Comparison of ENCODE assay signal across 23 mouse cellular contexts in genomic region chr9:116208169-116208904, GRCm38 (mm10). TPM values are rescaled to one million over a fixed set of nuclear protein-coding genes. Genes with fewer than 3 reads are reported as not detected.
A peak's percentile ranks its signal among the peaks of the same experiment; 100 is the strongest.
DNase-seq lines count a peak whose midpoint lies in the region; ATAC-seq and TF ChIP-seq lines count a peak whose summit lies in the region.
"Had no signal": no experiment of that assay in that cellular context is flagged by ENCODE, and none has a peak within 500 bp of the region (broad histone marks: within the 10 kb centered on the region; RNA-seq: fewer than 3 reads in every experiment).

No protein-coding gene starts in this region.

- no peaks in the 10 kb centered on the region for H3K36me3 ChIP-seq in kidney, postnatal 0 days (ENCODE audit: insufficient read depth, low read length)
- H3K36me3 ChIP-seq in limb, embryonic 13.5 days, result no peaks in the 10 kb centered on the region
- H3K36me3 ChIP-seq: G1E; heart, embryonic 13.5 days; hindbrain, embryonic 13.5 days; midbrain, embryonic 13.5 days; neural tube, embryonic 13.5 days had no signal

- WGBS in kidney, postnatal 0 days, result 65% methylated on average over 16 of the region's 16 CpGs
- 89% methylated on average over 16 of the region's 16 CpGs for WGBS in limb, embryonic 13.5 days

- DNase-seq in kidney, postnatal 0 days (ENCODE audit: low spot score), result no peak
- DNase-seq in kidney, adult 8-10 months, result no peak
- DNase-seq in CD4-positive, CD25-positive, alpha-beta regulatory T cell, adult 2 months (ENCODE audit: low read depth, low spot score), result peak; percentile 56
- DNase-seq in right cerebral cortex, postnatal 14 days, result no peak
- DNase-seq in cerebellum, postnatal 10 days, result no peak
- DNase-seq in cerebellum, adult 18-20 months, result no peak
- DNase-seq: adrenal gland, postnatal 36 days; B cell, adult 2 months; cerebellum, adult 2 months; heart, adult 11 months; kidney, adult 9 months; liver; lung, postnatal 10 days; right cerebral cortex, adult 18-20 months; thymus, adult 18-20 months had no signal

- ATAC-seq in kidney, postnatal 0 days (replicated peaks; ENCODE audit: low FRiP score, low read depth), result peak; percentile 43
- ATAC-seq in activated CD4-positive, CD25-positive, alpha-beta regulatory T cell, adult 4 months, result peak; percentile 28
- no peak for ATAC-seq in limb, embryonic 13.5 days (ENCODE audit: low FRiP score, low read depth)
- ATAC-seq: forebrain, embryonic 13.5 days; midbrain, embryonic 13.5 days had no signal

- no peak overlapping the region for H3K4me3 ChIP-seq in kidney, postnatal 0 days (replicated peaks; ENCODE audit: low read depth, low read length)
- no peak overlapping the region for H3K4me3 ChIP-seq in limb, embryonic 13.5 days
- H3K4me3 ChIP-seq: forebrain, embryonic 13.5 days; heart, embryonic 13.5 days; hindbrain, embryonic 13.5 days; midbrain, embryonic 13.5 days; neural tube, embryonic 13.5 days had no signal

- H3K9me3 ChIP-seq in kidney, postnatal 0 days (replicated peaks; ENCODE audit: low read length), result no peaks in the 10 kb centered on the region
- H3K9me3 ChIP-seq in limb, embryonic 13.5 days, result 0 out of 2 replicates have a peak, but pooled peaks cover 5% of the 10 kb centered on the region
- H3K9me3 ChIP-seq: forebrain, embryonic 13.5 days; heart, embryonic 13.5 days; hindbrain, embryonic 13.5 days; midbrain, embryonic 13.5 days; neural tube, embryonic 13.5 days had no signal

- H3K27me3 ChIP-seq in kidney, postnatal 0 days (ENCODE audit: insufficient read depth, low read length), result no peaks in the 10 kb centered on the region
- H3K27me3 ChIP-seq in limb, embryonic 13.5 days, result peaks cover 3% of the 10 kb centered on the region; the same call in 1 of the 2 replicates
- H3K27me3 ChIP-seq: forebrain, embryonic 13.5 days; heart, embryonic 13.5 days; hindbrain, embryonic 13.5 days; midbrain, embryonic 13.5 days; neural tube, embryonic 13.5 days had no signal

- TF ChIP-seq CTCF in kidney, postnatal 0 days (IDR thresholded peaks at IDR 0.05; ENCODE audit: low read depth), result no peak

- no peak overlapping the region for H3K9ac ChIP-seq in kidney, postnatal 0 days (ENCODE audit: low read depth, low read length)
- no peak overlapping the region for H3K9ac ChIP-seq in limb, embryonic 13.5 days
- H3K9ac ChIP-seq: forebrain, embryonic 13.5 days; heart, embryonic 13.5 days; hindbrain, embryonic 13.5 days; midbrain, embryonic 13.5 days; neural tube, embryonic 13.5 days had no signal

- H3K27ac ChIP-seq in kidney, postnatal 0 days, result no peak overlapping the region
- peak overlapping the region; percentile 52; the same call in 1 of the 2 replicates for H3K27ac ChIP-seq in limb, embryonic 13.5 days
- H3K27ac ChIP-seq: forebrain, embryonic 13.5 days; heart, embryonic 13.5 days; hindbrain, embryonic 13.5 days; midbrain, embryonic 13.5 days; neural tube, embryonic 13.5 days had no signal

- peaks cover 4% of the 10 kb centered on the region; the same call in 1 of the 2 replicates for H3K4me1 ChIP-seq in kidney, postnatal 0 days (replicated peaks; ENCODE audit: insufficient read depth, low read length)
- peaks cover 54% of the 10 kb centered on the region for H3K4me1 ChIP-seq in limb, embryonic 13.5 days

- H3K4me2 ChIP-seq in kidney, postnatal 0 days (ENCODE audit: low read length), result no peak overlapping the region
- H3K4me2 ChIP-seq in limb, embryonic 13.5 days (replicated peaks), result no peak overlapping the region
- H3K4me2 ChIP-seq: forebrain, embryonic 13.5 days; heart, embryonic 13.5 days; hindbrain, embryonic 13.5 days; midbrain, embryonic 13.5 days; neural tube, embryonic 13.5 days had no signal

RNA-seq across cellular contexts. Expression of gene Tgfbr2, which starts 33.2 kb away (rescaled TPM):
- polyA plus RNA-seq in kidney, postnatal 0 days (2015; fragmentation: Nextera tagmentation; extraction: Ambion mirVana), result 31.0 and 31.2 TPM in 2 replicates
- 10 to 100 TPM; 22.9 to 28.0 TPM for polyA plus RNA-seq in activated CD4-positive, CD25-positive, alpha-beta regulatory T cell, adult 4 months (2017; shearing (Covaris generic))
- 39.5 and 43.1 TPM in 2 replicates for polyA plus RNA-seq in limb, embryonic 13.5 days (2015; fragmentation: Nextera tagmentation; extraction: Ambion mirVana)
- polyA plus RNA-seq: G1E had no signal
